Mouse (Mus musculus) erythroblast, adult 5-6 weeks (primary cell): ENCODE data around the gene Dmd. TPM values are rescaled to one million over a fixed set of nuclear protein-coding genes. Genes with fewer than 3 reads are reported as not detected.

Source experiments
- ATAC-seq: replicated peaks from 2 replicates; pipeline ENCODE4 v1.8.0; 2016; ENCODE audit warnings: moderate number of reproducible peaks, mild to moderate bottlenecking, moderate TSS enrichment, inconsistent platforms; ENCODE audit not compliant: poor library complexity, low FRiP score, severe bottlenecking
- total RNA-seq, 2 experiments: library from RNA; stranded (forward) in 1 of 2; stranded (reverse) in 1 of 2; fragments of 150-400 nt in 1 of 2; fragments of 200-764, 138-1000 nt in 1 of 2; gene quantifications; 2 replicates each; pipeline versions ENCODE4 v1.2.3 to v1.2.4; 2015 to 2017; ENCODE audit warnings: low replicate concordance in 2 of 2

Gene Dmd
- total RNA-seq, 2 experiments from 2014 or later = not detected

GRCm38 (mm10) chrX:85008304-85008703 lies 2059.6 kb downstream of the Dmd start:
- no peak for ATAC-seq

DNA sequence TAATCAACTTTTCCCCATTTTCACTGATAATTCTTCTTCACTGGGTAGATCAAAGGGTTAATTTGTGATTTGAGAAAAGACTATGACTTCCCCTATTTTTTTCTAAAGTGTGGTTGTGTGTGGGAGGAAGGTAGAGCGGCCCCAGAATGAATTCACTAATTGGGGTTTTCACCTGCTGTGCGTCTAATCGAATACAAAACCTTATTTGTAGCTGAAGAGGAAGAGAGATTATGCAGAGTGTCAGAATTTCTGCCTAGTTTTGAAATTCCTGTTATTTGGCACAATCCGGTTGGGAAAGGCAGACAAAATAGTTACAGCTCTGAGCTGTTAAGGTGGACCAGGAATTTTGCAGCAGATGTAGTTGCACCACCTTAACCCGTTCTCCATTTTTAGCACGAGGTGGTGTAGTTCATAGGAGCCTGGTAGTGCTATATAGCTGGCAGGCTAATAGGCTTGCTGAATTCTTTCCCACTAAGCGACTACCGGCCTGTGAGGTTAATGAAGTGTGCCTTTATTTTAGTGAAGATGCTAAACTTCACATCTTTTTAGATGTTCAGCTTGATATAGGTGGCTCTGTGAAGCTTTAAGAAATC lies 2092.9 kb downstream of the Dmd start:
- ATAC-seq = no peak

GRCm38 (mm10) chrX:85046631-85047030 lies 2098.0 kb downstream of the Dmd start:
- no peak for ATAC-seq

GRCm38 (mm10) chrX:85048141-85049110 lies 2099.8 kb downstream of the Dmd start:
- ATAC-seq = no peak

DNA sequence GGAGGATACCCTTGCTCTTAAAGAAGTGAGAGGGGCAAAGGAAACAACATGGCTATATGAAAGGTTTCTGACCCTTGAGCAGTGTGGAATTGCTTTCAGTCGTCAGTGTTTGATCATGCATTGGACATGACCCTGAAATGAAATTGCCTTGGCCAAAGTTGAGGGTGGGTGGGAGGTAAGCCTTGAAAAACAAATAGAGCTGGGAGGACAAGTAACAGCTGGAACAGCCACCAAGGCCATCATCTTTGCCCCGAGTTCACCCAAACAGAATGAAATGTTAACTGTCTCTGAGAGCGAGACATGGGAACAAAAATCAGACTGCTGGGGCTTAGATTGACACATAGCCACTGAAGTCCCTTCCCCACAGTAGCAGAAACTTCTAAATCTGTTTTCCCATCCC lies 2100.9 kb downstream of the Dmd start:
- no peak for ATAC-seq

GRCm38 (mm10) chrX:85073602-85074001 lies 2124.9 kb downstream of the Dmd start:
- ATAC-seq = no peak

GRCm38 (mm10) chrX:85076845-85077244 lies 2128.2 kb downstream of the Dmd start:
- no peak for ATAC-seq

DNA sequence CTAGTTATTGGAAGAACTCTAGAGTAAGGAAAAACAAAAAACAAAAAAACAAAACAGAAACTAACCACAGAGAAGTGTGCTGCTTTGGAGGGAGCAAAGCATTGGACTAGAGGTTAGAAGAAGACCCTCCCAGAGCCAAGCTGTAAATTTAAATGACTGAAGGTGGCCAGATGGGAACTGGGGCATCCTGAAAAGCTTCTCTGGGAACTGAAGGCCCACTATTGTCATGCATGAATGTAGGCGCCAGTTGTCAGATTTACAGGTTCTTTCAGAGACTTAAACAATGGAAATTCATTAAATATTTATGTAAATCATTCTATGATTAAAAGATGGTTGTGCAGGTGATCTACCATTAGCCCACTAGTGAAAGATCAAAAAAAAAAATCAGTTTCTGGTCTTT lies 2128.9 kb downstream of the Dmd start:
- no peak for ATAC-seq

GRCm38 (mm10) chrX:85079174-85079573 lies 2130.5 kb downstream of the Dmd start:
- no peak for ATAC-seq

- ATAC-seq = no peak
Observed at GRCm38 (mm10) chrX:85084237-85085153, 2135.8 kb downstream of the Dmd start.

DNA sequence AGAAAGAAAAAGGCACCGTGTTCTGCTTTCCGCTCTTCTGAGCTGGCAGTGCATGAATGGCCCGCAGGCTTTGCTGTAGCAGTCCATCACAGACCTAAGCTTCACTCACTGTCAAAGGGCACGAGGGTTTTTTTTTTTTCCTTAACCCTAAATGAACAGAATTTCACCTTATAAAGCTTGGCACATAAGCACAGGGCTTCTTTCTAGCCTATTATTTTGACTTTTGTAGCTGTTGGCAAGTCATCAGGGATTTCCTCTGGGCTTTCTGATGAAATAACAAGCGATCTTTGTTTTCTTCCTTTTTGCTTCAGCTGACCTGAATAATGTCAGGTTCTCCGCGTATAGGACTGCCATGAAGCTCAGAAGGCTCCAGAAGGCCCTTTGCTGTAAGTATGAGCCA lies 2140.8 kb downstream of the Dmd start:
- no peak for ATAC-seq

DNA sequence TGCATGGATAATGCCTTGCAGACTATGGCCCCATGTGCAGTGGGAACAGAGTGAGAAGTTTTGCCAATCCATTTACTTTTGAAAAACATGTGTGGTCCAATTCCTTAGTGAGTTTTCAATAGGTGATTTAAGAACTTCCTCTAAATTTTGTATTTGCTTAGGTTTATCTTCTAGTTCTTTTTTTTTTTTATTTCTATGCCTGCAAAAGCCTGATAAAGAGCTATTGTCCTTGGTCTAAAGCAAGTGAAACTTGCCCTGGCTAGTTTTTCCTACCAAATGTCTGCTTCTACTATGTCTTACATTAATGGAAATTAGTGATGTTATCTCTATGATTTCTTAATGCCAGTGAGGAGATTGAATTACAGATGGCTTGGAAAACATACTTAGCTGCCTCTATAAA lies 2144.7 kb downstream of the Dmd start:
- ATAC-seq = no peak

- no peak for ATAC-seq
Observed at GRCm38 (mm10) chrX:85098691-85099090, 2150.0 kb downstream of the Dmd start.

DNA sequence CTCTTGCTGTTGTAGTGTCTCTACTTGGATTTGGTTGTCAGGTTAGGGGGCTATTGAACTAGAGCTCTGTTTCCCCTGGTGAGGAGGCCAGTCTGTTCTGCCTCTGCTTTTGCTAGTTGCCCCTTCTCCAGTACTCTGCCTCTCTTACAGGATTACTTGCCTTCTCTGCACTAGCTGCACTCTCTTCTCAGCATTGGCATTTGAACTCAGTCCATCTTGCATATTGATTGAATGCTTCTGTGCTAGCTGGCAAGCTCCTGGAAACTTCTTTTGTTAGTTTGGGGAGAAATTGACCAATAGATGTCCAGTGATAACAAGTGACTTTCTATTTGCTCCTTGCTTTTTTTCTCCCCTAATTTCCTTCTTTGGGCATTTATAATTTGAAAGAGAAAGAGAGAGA lies 2163.7 kb downstream of the Dmd start:
- no peak for ATAC-seq

GRCm38 (mm10) chrX:85132706-85133105 lies 2184.0 kb downstream of the Dmd start:
- no peak for ATAC-seq

DNA sequence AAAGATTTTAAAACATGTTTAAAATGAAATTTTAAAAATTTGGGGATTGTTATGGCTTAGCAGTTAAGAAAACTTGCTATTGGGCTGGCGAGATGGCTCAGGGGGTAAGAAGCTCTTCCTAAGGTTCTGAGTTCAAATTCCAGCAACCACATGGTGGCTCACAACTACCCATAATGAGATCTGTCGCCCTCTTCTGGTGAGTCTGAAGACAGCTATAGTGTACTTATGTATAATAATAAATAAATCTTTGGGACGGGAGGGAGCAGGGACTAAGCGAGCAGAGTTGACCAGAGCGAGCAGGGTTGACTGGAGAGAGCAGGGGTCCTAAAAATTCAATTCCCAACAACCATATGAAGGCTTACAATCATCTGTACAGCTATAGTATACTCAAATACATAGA lies 2188.6 kb downstream of the Dmd start:
- ATAC-seq = no peak

DNA sequence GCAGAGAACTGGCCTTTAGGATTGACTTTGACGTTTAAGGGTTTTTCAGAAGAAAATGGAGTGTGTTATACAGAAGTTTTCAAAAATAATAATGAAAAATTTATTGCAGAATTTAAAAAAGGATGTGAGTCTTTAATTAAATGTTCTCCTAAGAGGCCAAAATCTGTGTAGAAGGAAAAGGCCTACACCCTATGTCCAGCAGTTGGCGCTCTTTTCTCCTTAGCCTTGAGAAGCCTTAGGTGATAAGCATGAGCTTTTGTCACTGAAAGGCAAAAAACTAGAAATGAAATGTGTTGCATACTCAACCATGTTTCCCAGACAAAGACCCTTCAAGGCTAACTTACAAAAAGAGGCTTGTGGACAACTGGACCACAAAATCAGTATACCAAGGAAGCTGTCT lies 2222.6 kb downstream of the Dmd start:
- ATAC-seq = no peak

DNA sequence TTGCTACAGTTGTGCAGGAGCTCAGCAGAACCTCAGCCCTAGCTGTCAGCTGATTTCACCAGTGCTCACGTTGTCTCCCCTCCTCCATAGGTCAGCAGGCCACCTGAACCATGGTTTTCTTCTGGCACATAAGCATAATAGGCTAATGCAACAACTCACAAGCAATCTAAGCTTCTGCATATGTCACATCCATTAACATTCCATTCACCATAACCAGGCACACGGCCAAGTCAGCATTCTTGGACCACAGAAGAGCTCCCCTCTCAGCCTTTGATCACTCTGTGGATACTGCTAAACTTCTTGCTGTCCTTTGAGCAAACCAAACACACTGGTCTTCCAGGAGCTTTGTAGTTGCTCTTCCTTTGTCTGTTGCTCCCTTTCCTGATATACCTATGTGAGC lies 2238.9 kb downstream of the Dmd start:
- no peak for ATAC-seq

GRCm38 (mm10) chrX:85193856-85194255 lies 2245.2 kb downstream of the Dmd start:
- no peak for ATAC-seq

DNA sequence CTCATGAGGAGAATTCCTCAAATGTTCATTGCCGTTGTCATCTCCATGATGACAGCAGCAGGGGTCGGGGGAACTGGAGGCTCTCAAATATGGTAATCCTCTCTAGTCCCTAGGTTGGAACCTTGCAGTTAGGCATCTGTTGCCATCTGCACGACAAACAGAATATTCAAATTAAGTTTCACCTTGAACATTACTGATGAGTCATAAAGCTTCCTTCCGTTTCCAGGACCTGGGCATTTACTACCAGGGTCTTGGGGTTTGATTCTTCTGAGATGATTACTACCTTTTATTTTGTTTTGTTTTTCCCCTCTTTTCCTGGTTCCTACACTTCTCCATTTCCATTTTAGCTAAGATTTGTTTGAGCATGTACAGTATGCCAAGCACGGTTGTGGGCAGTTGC lies 2249.0 kb downstream of the Dmd start:
- ATAC-seq = no peak
